Mouse (Mus musculus): ENCODE results near the gene St3gal3.
A peak's percentile ranks its signal among the peaks of the same experiment; 100 is the strongest.

The St3gal3 gene

GRCm38 (mm10) chr4:118138891-118139290 is 4.2 kb upstream of the St3gal3 start:
- DNase-seq, result peak; percentile 84

GRCm38 (mm10) chr4:118137857-118138256 is 3.1 kb upstream of the St3gal3 start:
- no peak for DNase-seq

- no peak for DNase-seq
Measured at GRCm38 (mm10) chr4:118137311-118137710, 2.6 kb upstream of the St3gal3 start.

GRCm38 (mm10) chr4:118135414-118135813 is 700 bp upstream of the St3gal3 start:
- DNase-seq, result no peak

DNA sequence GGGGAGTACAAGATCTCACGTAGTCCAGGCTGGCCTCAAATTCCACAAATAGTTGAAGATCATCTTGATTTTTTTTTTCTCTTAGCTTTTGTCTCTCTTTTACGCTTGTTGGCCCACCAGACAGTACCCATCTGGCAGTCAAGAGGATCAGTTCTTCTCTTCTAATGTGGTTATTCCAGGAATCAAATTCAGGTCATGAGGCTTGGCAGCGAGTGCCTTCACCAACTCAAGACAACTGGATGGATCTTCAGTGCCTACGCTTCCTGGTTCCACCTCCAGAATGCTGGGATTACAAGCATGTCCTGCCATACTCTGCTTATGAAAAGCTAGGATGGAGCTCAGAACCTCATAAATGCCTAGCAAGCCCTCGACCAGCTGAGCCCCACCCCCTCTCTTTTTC is 3.4 kb downstream of the St3gal3 start:
- no peak for DNase-seq

GRCm38 (mm10) chr4:118123030-118123704 is 11.5 kb downstream of the St3gal3 start:
- no peak for DNase-seq

- DNase-seq, result peak; percentile 60
Measured at GRCm38 (mm10) chr4:118122078-118122477, 12.6 kb downstream of the St3gal3 start.

DNA sequence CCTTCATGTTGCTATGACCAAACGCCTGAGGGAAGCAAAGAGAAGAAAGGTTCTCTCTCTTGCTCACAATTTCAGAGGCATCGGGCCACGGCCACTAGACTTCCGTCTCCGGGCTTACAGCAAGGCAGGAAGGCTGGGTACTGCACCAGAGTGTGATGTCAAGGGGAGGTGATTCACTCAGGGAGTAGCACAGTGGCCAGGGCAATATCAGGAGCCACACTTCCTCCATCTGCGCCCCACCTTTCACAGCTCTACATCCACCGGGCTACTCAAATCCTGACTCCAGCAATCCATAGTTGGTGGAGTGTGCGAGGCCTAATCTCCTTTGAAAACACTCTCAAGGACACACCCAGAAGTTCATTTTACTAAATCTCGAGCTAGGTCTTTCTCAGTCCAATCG is 17.1 kb downstream of the St3gal3 start:
- no peak for DNase-seq

DNA sequence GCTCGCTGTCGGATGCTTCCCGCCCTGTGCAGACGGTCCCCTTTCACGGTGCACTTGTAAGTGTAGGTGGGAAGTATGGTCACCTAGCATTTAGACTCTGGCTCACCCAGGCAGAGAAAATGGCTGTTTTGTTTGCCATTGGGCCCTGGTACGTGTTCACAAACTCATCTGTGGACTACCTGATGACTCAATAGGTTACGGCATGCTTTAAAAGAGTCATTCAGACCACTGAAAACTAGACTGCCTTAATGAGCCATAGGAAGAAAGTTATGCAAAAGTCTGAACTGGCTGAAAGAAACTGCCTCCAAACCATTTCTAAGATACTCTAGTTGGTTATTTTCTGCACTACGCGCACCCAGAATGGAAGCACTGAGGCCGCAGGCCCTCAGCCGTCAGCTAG is 18.6 kb downstream of the St3gal3 start:
- DNase-seq, result no peak

DNA sequence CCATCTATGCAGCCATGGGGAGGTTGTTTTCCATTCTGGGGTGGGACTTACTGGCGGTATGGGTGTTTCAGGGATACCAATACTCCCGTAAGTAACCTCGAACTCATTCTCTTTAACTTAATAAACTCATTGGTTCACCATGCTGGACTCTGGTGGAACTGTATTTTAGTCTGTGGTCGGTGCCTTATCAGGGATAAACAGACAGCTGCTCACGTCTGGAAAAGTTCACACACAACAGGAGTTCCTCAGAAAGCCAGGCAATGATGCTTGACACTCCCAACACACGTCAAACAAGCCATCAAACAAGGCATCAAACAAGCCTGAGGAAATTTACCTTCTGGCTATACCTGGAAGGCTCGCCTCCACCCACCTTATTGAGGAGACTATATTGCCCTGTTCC is 19.6 kb downstream of the St3gal3 start:
- no peak for DNase-seq

DNA sequence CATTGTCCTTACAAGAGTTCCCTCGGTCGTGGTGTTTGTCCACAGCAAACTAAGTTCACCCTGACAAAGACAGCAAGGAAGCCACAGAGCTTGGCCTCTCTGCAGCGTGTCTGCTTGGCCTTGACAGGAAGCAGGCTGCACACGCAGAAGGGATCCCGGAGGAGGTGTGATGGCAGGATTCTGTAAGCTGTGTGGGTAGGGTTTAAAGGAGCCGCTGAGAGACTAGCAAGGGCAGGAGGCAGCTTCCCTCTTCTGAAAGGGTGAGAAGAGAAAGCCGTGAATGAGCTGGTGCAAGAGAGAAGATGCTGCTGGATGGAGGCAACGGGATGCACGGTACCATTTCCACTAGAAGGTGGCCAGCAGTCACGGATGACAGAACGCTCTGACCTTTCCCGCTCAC is 22.1 kb downstream of the St3gal3 start:
- DNase-seq, result no peak

GRCm38 (mm10) chr4:118109649-118110048 is 25.1 kb downstream of the St3gal3 start:
- no peak for DNase-seq

DNA sequence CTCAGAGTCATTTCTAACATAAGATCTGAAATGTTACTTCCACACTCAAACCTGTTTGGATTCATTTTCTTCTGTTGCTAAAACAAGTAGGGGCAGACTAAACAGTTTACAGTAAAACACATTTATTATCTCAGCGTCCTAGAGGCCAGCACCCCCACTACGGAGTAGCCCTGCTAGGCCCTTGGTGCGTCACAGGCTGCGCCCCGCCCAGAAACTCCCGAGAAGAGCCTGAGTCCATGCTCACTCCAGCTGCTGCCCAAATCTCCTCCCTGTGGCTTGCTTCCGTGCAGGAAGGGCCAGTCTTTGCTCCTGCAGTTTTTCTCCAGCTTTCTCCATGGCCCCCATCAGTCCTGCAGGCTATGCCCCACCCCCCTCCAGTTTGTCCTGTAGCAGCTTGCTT is 25.9 kb downstream of the St3gal3 start:
- DNase-seq, result peak; percentile 63

DNA sequence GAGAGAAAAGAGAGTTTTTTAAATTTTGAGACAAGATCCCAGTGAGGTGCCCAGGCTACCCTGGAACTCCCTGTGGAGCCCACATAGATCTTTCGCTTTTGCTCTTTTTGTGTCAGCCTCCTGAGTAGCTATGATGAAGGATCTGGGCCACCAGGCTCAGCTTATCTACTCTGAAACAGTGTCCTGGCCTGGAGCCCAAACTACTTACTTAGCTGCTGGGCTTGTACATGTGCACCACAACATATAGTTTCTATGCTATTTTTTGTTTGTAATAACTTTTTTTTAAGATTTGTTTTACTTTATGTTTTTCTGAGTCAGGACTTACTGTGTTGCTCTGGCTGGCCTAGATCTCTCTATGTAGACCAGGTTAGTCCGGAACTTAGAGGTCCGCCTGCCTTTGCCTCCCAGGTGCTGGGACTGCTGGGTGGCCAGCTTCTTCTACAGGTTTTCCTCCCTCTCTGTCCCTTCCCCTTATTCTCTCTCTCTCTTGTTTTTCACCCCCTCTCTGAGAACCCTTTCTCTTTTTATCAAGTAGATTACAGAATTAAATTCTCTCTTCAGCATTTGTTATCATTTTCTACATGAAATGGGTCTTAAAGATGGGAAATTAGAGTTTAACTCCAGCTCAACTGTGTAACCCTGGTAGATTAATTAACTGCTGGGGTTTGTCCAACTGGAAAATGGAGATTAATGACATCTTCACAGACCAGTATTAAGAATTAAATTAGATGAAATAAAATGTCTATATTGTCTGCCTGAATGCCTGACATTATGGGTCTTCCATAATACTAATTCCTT is 29.3 kb downstream of the St3gal3 start:
- no peak for DNase-seq

GRCm38 (mm10) chr4:118103280-118103830 is 31.4 kb downstream of the St3gal3 start:
- no peak for DNase-seq

DNA sequence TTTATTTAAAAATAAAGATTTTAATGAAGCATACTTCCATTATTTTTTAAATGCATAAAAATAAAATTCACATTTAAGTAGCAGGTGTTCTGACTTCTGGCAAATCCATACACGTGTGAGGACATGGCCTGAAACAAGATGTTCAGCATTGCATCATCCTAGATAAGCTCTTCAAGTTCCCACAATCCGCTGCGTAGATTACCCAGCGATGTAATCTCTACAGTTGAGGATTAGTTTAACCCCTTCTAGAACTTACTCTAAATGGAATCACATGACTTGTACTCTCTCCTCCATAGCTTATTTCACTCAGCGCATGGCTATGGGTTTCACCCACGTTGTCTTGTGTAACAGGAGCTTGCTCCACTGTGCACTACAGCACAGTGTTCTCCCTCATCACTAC is 33.2 kb downstream of the St3gal3 start:
- DNase-seq, result no peak

GRCm38 (mm10) chr4:118099637-118100364 is 34.9 kb downstream of the St3gal3 start:
- DNase-seq, result no peak

DNA sequence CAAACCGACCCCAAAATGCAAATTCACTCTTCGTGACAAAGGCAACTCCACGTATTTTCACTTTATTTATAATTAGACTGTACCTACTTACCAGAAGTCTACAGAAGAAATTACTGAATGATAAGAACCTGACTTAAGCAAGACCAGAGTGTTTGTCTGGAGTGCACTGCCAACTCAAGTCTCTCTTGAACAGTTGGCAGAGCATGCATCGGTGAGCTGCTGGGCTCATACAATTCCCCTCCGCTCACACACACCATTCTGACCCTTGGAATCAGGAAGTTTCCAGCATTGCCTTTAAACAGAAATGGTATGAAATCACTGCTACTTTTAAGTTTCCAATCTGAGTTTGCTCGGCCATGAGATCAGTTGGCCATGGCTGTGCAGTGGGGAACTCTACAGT is 36.1 kb downstream of the St3gal3 start:
- DNase-seq, result no peak

DNA sequence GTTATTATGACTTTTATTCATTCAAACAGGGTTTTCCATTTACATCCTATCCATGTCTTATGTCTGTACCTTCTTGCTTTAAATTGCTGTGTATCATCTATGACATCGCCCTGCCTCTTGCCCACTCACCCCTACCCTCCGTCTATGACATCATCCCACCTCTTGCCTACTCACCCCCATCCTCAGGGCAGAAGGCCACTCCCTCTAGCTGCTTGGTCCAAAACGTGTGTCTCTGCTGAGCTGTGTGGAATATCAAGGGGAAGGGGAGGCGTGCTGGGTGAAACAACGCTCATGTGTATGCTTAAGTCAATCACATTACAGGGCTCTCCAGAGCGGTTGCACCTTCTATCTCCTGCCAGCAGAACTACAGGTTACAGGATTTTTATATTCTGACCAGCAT is 38.6 kb downstream of the St3gal3 start:
- DNase-seq, result no peak

GRCm38 (mm10) chr4:118092784-118093457 is 41.8 kb downstream of the St3gal3 start:
- DNase-seq, result no peak

GRCm38 (mm10) chr4:118090449-118090848 is 44.3 kb downstream of the St3gal3 start:
- no peak for DNase-seq

DNA sequence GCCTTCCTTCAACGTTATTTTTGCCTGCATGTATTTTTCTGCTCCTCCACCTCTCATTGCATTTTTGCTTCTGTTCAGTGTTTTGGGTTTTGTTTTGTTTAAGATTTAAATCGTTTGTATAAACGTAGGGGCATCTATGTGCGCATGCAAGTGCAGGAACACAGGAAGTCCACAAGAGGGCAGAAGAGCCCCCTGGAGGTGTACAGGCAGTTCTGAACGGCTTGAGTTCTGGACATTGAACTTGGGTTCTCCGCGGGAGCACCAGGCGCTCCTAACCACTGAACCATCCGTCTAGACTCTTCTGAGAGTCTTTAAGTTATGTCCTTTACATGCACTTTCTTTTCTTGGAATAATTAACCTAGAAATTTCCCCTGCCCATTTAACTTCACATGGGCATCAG is 44.8 kb downstream of the St3gal3 start:
- DNase-seq, result peak; percentile 70

DNA sequence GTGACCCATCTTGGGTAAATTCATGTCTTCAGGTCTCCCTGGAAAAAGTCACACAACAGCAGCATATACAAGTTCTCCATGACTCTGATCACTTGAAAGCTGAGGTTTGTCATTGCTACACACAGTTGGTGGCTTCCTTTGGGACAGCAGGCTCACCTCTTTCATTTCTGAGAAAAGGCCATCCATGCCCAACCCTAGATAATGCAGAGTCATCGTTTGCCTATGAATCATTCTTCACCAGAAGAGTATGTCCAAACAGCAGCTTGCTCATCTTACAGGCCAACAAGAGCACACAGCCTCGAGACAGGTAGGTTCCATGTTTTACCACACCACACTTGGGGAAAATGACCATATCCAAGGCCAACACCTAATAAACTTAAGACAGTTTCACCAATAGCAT is 45.9 kb downstream of the St3gal3 start:
- no peak for DNase-seq
